Mouse (Mus musculus) leukemia stem cell, adult 10-12 weeks (primary cell): ENCODE measurements around the gene Gfra1. TPM values are rescaled to one million over a fixed set of nuclear protein-coding genes. Genes with fewer than 3 reads are reported as not detected.

ENCODE experiments used
- polyA plus RNA-seq: library from polyadenylated mRNA; stranded (reverse); fragments of >175 nt; gene quantifications from 2 replicates; pipeline ENCODE4 v1.2.3, GENCODE M21; 2012; ENCODE audit warnings: low replicate concordance

Gfra1 gene
- 0.10 TPM in 1 of 2 replicates, not detected in the other for polyA plus RNA-seq

GRCm38 (mm10) chr19:58455496-58456061, at the start of gene Gfra1:
Gfra1 (minus strand) TSS chr19:58455909.

Other genes with a start within 250 kb of the Gfra1 start
- gene Ccdc172, start 56.1 kb upstream of the Gfra1 start, polyA plus RNA-seq, result not detected in 2 replicates
- not detected in 2 replicates for gene Pnlip, start 196.6 kb upstream of the Gfra1 start, polyA plus RNA-seq